Mouse (Mus musculus) forebrain, embryonic 14.5 days (tissue): ENCODE data around the gene Gm17409. TPM values are rescaled to one million over a fixed set of nuclear protein-coding genes. Genes with fewer than 3 reads are reported as not detected.

ENCODE experiments used
- ATAC-seq: fragments of 200-750 bp; cut with Nextera tagmentation; 2 replicates; pipeline ENCODE4 v1.8.0; 2017; ENCODE audit warnings: mild to moderate bottlenecking, moderate library complexity
- DNase-seq: peaks from one replicate; pipeline ENCODE4 v3.0.0-alpha.2; 2015; ENCODE audit warnings: low spot score
- H3K27ac ChIP-seq: fragments of 300-500 bp; sonication (generic); 2 replicates; pipeline ENCODE4 v1.5.1; 2014; ENCODE audit warnings: low read depth, mild to moderate bottlenecking, control low read depth, low read length, moderate library complexity
- H3K27me3 ChIP-seq: fragments of 300-500 bp; sonication (generic); replicated peaks from 2 replicates; pipeline ENCODE4 v1.6.1; 2014; ENCODE audit warnings: low read length, control low read depth, mixed read lengths; ENCODE audit not compliant: control insufficient read depth, insufficient read depth
- H3K36me3 ChIP-seq: fragments of 300-500 bp; sonication (generic); 2 replicates; pipeline ENCODE4 v1.6.1; 2014; ENCODE audit warnings: low read length, control low read depth; ENCODE audit not compliant: control insufficient read depth, insufficient read depth
- H3K4me1 ChIP-seq: fragments of 300-500 bp; sonication (generic); 2 replicates; pipeline ENCODE4 v1.6.1; 2014; ENCODE audit warnings: antibody characterized with exemption, low read length, control low read depth; ENCODE audit not compliant: control insufficient read depth, insufficient read depth
- H3K4me2 ChIP-seq: fragments of 300-500 bp; sonication (generic); 2 replicates; pipeline ENCODE4 v1.6.1; 2014; ENCODE audit warnings: mild to moderate bottlenecking, control low read depth, low read length
- H3K4me3 ChIP-seq: fragments of 300-500 bp; sonication (generic); 2 replicates; pipeline ENCODE4 v1.5.1; 2014; ENCODE audit warnings: low read depth, low read length, control low read depth
- H3K9ac ChIP-seq: fragments of 300-500 bp; sonication (generic); 2 replicates; pipeline ENCODE4 v1.6.1; 2014; ENCODE audit warnings: mild to moderate bottlenecking, low read length, control low read depth, moderate library complexity
- H3K9me3 ChIP-seq: fragments of 300-500 bp; sonication (generic); replicated peaks from 2 replicates; pipeline ENCODE4 v1.6.1; 2016; ENCODE audit warnings: low read length, control low read depth, mixed read lengths; ENCODE audit not compliant: control insufficient read depth
- WGBS: fragments of 180-500 bp; shearing (Covaris S2); extraction: QIAGEN DNeasy Blood & Tissue Kit; methylation state at CpG from one replicate; pipeline ENCODE4 v1.1.7; 2014; 5-methylcytosine and 5-hydroxymethylcytosine counted together
- polyA plus RNA-seq: library from polyadenylated mRNA; unstranded; fragments of >200 nt; fragmentation: Nextera tagmentation; extraction: Ambion mirVana; gene quantifications from 2 replicates; pipeline ENCODE4 v1.2.1, GENCODE M21; 2014

Gene Gm17409
- polyA plus RNA-seq, 1 experiment from 2014 or later: not detected

DNA sequence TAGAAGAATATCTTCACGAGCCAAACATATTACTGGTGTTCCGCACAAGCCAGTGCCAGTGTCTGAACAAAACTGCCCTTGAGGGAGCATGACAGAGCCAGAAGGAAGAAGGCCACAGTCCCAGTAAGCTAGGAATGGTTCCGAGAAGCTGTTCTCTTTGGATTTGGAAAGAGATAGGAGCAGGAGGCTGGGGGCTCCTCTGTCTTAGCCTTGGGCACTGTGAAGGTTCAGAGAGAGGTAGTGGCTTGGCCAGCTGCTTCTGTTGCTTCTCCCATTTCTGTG is 17.3 kb downstream of the Gm17409 start:
- Histone ChIP-seq H3K4me1 (peaks cover 25% of the 10 kb centered on the region), H3K9ac (no peak overlapping the region), H3K4me3 (no peak overlapping the region), H3K27ac (no peak overlapping the region), H3K9me3 (no peaks in the 10 kb centered on the region), H3K36me3 (no peaks in the 10 kb centered on the region), H3K4me2 (no peak overlapping the region), H3K27me3 (no peaks in the 10 kb centered on the region)
- 64% methylated on average over 3 of the region's 3 CpGs for WGBS
- no peak for ATAC-seq
- no peak for DNase-seq

DNA sequence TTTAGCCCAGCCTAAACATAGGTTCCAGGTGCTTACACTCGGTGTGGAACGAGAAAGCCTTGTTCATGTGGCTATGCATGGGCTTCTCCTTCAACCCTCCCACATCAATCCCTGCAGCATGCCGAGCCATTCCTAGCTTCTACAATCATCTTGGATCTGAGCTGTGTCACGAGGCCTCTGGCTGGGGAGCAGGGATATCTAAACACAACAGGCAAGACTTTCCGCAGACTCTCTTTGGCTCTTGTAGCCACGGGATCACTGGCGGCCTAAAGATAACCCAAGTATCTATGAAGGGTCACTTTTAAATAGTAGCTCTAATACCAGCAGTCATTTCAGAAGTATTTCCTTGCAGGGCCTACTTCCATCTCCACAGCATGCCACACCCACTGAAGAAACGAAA is 18.5 kb downstream of the Gm17409 start:
- Histone ChIP-seq H3K36me3 (no peaks in the 10 kb centered on the region), H3K27me3 (no peaks in the 10 kb centered on the region), H3K27ac (no peak overlapping the region), H3K4me2 (no peak overlapping the region), H3K4me3 (no peak overlapping the region), H3K9ac (no peak overlapping the region), H3K9me3 (no peaks in the 10 kb centered on the region), H3K4me1 (peaks cover 25% of the 10 kb centered on the region)
- WGBS: 98% methylated on average over 8 of the region's 8 CpGs
- ATAC-seq (no peak), DNase-seq (no peak)

DNA sequence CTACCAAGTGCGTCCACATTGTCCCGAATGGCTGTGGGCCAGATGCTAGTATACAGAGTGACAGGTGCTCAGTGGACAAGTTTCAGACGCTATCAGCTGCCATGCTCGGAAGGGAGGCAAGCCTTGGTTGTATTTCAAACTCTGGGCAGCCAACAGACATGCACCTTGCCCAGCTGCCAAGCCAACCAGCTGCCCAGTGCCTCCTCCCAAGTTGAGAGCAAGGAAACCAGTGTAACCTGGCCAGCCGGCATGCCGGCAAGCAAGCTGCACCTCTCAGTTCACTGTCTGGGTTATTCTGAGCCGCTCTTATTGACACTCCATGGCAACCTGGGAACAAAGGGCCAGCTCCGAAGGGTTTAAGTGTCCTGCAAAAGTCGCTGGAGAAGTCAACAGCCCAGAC is 19.4 kb downstream of the Gm17409 start:
- no peaks in the 10 kb centered on the region for H3K27me3 ChIP-seq
- H3K36me3 ChIP-seq: no peaks in the 10 kb centered on the region
- no peak overlapping the region for H3K27ac ChIP-seq
- H3K9me3 ChIP-seq: no peaks in the 10 kb centered on the region
- H3K4me3 ChIP-seq: no peak overlapping the region
- no peak overlapping the region for H3K9ac ChIP-seq
- ATAC-seq (no peak), DNase-seq (no peak)
- no peak overlapping the region for H3K4me2 ChIP-seq
- peaks cover 31% of the 10 kb centered on the region for H3K4me1 ChIP-seq
- WGBS: 85% methylated on average over 9 of the region's 9 CpGs

DNA sequence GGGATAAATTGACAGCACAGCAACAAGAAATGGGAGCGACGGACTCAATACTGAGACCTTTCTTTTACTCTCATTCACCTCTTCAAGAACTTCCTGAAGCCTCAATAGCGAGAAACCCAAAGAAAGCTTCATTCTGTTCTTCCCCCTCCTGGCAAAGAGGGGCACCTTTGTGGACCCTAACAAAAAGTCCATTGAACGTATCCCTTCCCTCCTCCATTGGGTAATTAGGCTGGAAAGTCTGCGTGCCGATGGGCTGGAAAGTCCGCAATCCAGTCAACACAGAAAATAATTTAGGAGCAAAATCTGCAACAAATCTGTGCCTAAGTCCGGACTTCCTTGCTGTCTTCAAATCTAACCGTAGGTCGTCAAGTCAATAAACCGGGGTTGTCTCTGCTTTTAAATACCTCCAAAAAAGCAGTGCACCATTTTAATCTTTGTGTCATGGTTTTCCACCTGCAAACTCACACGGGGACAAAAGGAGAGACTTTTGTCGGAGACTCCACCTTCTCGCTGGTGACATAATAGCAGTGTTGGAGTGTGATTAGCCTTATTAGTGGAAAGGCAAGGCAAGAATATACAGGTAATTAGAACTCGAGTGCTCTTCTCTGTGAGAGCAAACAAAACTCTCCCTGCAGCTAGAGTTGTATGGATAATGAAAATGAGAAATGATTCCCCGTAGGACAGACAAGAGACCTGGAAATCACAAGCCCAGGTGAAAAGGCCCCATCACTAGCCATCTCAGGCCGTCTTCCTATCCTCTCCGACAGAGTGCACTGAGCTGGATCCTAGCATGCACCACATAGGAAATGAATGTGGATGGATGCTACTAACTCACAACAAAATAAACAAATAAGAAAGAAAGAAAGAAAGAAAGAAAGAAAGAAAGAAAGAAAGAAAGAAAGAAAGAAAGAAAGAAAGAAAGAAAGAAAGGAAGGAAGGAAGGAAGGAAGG is 24.0 kb downstream of the Gm17409 start:
- Histone ChIP-seq H3K4me3 (no peak overlapping the region), H3K27me3 (no peaks in the 10 kb centered on the region), H3K9ac (no peak overlapping the region), H3K27ac (no peak overlapping the region), H3K4me1 (peaks cover 7% of the 10 kb centered on the region), H3K4me2 (peak overlapping the region; percentile 26; the same call in 1 of the 2 replicates), H3K36me3 (no peaks in the 10 kb centered on the region), H3K9me3 (no peaks in the 10 kb centered on the region)
- peak; percentile 37 for DNase-seq
- 8% methylated on average over 18 of the region's 18 CpGs for WGBS
- no peak for ATAC-seq

DNA sequence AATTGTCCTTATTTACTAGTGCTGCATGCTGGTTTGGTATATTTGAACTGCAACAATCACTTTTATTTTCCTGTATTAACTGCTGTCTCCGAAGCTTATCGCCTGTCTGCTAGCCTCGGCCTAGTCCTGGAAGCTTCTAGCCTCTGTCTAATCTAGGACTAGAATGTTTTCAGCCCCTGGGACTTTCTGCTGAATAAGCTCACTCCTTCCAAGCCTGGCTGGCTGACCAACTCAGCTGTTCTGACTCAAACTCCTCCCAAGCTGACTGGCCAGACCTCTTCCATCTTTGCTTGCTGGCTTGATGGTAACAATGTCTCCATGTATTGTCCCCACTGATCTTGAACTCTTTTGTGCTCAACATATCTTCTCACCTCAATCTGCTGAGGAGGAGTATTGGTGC is 25.4 kb downstream of the Gm17409 start:
- H3K27ac ChIP-seq: no peak overlapping the region
- 92% methylated on average over 3 of the region's 3 CpGs for WGBS
- H3K4me1 ChIP-seq: peaks cover 7% of the 10 kb centered on the region
- H3K9me3 ChIP-seq: no peaks in the 10 kb centered on the region
- no peak overlapping the region for H3K9ac ChIP-seq
- no peaks in the 10 kb centered on the region for H3K27me3 ChIP-seq
- ATAC-seq: no peak
- H3K36me3 ChIP-seq: no peaks in the 10 kb centered on the region
- no peak overlapping the region for H3K4me3 ChIP-seq
- H3K4me2 ChIP-seq: no peak overlapping the region
- no peak for DNase-seq

DNA sequence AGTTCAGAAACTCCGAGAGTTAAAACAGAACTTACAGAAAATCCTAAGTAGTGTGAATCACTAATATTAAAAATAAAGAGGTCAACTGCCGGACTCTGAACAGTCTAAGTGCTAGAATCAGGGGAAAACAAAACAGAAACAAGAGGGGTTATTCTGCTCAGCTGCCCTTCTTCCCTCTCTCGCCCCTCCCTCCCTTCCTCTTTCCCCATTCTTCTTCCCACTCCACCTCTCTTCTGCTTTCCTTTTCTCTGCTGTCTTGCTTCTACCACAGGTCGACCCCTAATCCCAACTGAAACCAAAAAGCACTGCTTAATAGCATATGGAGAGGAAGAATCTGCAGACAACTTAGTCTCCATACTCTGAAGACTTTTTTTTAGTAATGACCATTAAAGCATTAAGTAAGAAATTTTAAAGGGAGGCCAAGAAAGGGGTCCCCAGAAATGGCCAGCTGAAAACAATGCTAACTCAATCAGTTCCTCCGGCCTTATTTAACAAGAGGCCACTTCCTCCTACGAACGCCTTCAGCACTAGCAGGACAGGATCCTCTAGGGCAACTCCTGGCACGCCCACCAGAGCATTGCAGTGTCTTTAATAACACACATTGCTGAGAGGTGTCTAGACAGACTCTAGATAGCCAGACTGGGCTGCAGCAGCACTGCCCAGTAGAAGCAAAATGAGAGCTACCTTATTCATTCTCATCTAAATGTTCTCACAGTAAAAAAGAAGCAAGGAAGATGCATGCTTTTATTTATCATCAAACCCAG is 26.9 kb downstream of the Gm17409 start:
- Histone ChIP-seq H3K4me1 (peaks cover 7% of the 10 kb centered on the region), H3K9me3 (no peaks in the 10 kb centered on the region), H3K36me3 (no peaks in the 10 kb centered on the region), H3K27me3 (no peaks in the 10 kb centered on the region), H3K4me3 (no peak overlapping the region), H3K27ac (no peak overlapping the region), H3K4me2 (no peak overlapping the region), H3K9ac (no peak overlapping the region)
- WGBS: 76% methylated on average over 8 of the region's 8 CpGs
- ATAC-seq: no peak
- no peak for DNase-seq

DNA sequence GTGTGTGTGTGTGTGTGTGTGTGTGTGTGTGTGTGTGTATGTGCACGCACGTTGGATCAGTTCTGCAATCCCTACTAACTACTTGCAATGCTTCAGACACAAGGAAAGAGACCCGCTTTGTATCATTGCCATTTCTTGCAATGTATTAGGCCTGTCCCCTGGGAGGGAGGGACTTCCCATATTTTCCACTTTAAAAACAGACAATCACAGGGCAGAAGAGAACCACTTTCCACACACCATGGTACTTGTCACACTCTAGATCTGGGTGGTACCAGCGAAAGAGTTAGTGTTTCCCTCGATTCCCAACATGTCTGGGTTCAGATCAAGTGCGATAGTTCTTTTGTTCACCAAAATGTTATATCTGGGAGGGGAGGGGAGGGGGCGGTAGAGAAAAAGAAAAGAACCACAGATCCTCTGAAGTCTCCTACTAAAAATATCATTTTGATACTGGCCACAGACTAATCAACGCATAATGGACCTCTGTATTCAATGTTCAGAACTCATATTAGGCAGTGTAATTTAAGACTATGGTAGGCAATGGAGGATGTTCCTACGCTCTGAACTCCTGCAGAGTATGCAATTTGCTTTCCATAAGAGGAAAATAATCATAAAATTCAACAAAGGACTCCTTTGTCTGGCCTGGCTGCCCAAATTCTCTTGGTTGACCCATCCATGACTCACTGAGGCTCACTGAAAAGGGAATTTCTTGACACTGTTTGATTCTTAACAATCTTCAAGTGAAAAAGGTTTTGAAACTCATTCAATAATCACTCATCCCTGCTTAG is 35.6 kb downstream of the Gm17409 start:
- H3K27me3 ChIP-seq: no peaks in the 10 kb centered on the region
- no peak overlapping the region for H3K27ac ChIP-seq
- no peak overlapping the region for H3K9ac ChIP-seq
- DNase-seq (no peak), ATAC-seq (no peak)
- no peaks in the 10 kb centered on the region for H3K4me1 ChIP-seq
- WGBS: 85% methylated on average over 9 of the region's 9 CpGs
- no peaks in the 10 kb centered on the region for H3K9me3 ChIP-seq
- no peak overlapping the region for H3K4me2 ChIP-seq
- H3K36me3 ChIP-seq: no peaks in the 10 kb centered on the region
- H3K4me3 ChIP-seq: no peak overlapping the region

DNA sequence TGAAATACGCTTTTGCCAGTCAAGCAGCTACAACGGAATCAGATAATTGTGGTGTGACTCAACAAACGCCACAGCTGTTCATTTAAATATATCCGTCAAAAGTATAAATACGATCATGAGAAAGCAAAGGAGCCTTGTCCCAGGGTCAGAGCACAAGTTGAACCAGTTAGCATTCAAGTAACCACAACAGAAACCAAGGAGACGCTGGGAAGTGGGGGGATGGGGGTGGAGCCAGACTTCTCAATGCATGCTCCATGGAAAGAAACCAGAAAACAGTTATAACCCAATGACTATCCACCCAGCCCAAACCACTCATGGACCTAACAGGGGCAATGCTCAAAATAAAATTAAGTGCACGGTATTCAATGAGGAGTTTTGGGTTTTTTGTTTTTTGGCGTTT is 40.3 kb downstream of the Gm17409 start:
- no peaks in the 10 kb centered on the region for H3K36me3 ChIP-seq
- no peak overlapping the region for H3K4me3 ChIP-seq
- WGBS: 51% methylated on average over 8 of the region's 8 CpGs
- ATAC-seq: no peak
- H3K27me3 ChIP-seq: no peaks in the 10 kb centered on the region
- DNase-seq: no peak
- no peak overlapping the region for H3K27ac ChIP-seq
- H3K9me3 ChIP-seq: no peaks in the 10 kb centered on the region
- no peaks in the 10 kb centered on the region for H3K4me1 ChIP-seq
- H3K4me2 ChIP-seq: no peak overlapping the region
- no peak overlapping the region for H3K9ac ChIP-seq
